Mouse (Mus musculus) spleen, adult 2 months (tissue): ENCODE data around the gene Slc6a17.

ENCODE experiments used
- CTCF ChIP-seq: fragments of 200-500 bp; IDR thresholded peaks from 2 replicates; pipeline ENCODE4 v1.5.1; 2011; ENCODE audit warnings: mild to moderate bottlenecking, inconsistent platforms; ENCODE audit not compliant: insufficient read depth, insufficient read length, insufficient replicate concordance; ENCODE audit errors: extremely low read depth
- POLR2A ChIP-seq: fragments of 200-500 bp; IDR thresholded peaks from 2 replicates; pipeline ENCODE4 v1.6.1; 2011; ENCODE audit warnings: low read depth, low read length, inconsistent platforms

DNA sequence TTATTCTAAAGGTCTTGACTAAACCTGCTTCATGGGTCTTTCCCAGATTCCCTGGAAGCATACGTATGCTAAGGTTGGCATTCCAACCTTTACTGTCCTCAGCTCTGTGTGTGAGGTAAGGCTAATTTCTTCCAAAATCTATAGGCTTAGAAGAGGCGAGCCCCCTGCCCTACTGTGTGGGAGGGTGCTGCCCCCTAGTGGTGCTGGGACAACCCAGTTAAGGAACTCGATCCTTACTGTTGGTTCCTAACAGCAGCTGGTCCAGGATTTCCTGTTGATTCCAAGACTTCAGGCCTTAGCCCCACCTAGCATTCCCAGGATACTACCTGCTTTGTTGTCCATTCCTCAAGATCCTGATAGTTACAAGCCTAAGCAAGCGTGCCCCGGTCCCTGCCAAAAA lies 55.7 kb downstream of the Slc6a17 start:
- TF ChIP-seq CTCF: peak; percentile 71; the same call in 1 of the 2 replicates
- no peak for TF ChIP-seq POLR2A
